Mouse (Mus musculus) right cerebral cortex, adult 2 months (tissue): ENCODE results near the gene Cx3cr1.

ENCODE experiments used
- DNase-seq, 2 experiments: peaks; one replicate each; pipeline ENCODE4 v3.0.0; 2021 to 2022; ENCODE audit warnings: low spot score in 2 of 2

Gene Cx3cr1

DNA sequence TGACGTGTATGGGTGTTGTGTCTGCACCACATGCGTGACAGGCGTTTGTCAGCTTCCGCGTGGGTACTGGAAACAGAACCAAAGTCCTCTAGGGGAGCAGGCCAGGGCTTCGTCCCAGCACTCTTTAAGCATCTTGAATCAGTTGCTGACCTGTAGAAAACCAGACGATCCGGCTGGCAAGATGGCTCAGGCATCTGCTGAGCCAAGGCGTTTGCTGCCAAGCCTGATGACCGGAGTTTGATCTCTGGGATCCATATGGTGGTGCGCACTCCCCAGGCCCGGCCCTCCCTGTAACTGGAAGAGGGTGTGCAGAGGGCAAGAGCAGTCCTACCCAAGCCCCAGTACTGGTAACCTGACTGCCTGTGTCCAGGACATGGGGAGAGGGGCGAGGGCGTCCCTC, 127.8 kb downstream of the Cx3cr1 start:
- no peak for DNase-seq

DNA sequence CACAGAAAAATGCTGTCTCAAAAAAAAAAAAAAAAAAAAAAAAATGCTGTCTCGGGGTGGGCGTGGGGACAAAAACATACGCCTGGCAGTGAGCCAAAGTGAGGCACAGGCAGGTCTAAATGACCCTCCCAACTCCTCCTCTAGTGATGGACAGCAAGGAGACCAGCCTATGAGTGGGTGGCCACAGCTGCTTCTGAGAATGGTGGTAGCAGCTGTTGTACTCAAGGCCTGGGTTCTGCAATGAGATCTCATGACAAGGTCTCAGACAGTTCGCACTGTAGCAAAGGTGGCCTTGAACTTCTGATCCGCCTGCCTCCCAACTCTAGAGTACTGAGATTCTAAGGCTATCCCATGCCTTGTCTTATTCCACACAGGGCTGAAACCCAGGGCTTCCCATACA, 128.3 kb downstream of the Cx3cr1 start:
- no peak for DNase-seq

DNA sequence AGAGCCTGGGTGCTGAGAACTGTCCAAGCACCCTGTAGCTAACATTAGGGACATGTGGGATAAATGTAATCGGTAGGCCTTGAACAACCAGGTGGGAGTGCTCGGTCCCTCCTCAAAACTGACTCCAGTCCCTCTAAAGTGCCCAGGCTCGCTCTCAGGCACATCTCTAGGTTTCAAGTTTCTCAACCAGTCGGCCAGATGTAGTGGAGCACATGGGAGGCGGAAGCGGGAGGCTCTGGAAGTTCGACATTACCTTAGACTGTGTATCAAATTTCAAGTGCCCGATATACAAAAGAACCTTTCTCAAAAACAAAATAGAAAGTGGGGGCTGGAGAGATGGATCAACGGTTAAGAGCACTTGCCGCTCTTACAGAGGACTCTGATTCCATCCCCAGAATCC, 130.0 kb downstream of the Cx3cr1 start:
- DNase-seq, result no peak

DNA sequence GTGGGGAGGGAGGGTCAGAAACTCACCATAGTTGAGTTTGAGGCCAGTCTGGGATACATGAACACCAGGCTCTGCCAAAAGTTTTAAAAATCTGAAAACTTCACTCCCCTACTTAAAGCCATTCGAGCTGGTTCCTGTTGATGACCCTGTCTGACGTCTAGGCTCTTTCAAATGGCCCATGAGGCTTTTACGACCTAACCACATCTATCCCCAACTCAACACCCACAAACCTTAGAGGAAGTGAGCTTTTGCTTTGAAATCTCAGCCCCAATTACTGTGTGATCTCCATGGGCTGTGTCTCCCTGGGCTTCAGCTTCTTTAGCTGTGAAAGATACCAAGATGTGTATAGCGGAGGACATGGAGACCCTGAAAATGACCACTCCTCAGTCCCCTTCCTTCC, 131.2 kb downstream of the Cx3cr1 start:
- no peak for DNase-seq

DNA sequence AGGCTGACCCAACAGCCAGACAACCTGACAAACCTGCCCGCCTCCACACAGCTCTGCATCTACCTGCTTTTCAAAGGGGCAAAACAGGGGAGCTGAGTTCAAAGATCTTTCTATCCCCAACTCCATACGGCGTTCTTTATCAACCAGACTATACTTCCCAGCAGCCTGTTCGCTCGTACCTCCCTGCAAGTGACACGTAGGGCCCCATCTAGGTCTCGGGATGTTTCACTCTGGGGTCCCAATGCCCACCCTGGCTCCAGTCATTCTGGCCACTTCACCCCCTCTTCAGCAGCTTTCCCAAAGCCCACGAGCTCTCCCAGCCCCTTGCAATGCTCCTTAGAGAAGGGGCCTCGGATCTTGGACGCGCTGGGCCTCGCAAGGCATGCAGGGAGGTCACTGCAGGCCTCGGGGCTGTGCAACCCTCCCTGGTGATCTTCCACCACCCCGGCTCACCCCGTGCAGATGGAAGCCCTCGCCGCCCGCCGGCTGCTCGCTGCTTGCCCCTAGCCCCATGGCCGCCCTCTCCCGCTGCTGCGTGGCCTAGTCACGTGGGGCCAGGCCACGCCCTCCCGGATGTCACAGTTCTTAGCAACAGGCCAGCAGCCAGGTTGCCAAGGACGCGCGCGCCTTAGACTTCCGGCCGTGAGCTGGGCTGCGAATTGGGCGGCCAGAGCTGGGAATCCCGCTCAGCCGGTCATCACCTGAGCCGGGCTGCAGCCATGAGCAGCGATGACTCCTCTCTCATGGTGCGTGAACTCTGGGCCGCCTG, 132.5 kb downstream of the Cx3cr1 start, which contains the start of the genes Gorasp1 and Ttc21a:
Gene Gorasp1, minus strand, starts transcription at position 561 of the 769 bp plus-strand sequence.
Gene Ttc21a, plus strand, starts transcription at position 602 of the 769 bp plus-strand sequence.
- peak; percentile 92 to 97 for DNase-seq

DNA sequence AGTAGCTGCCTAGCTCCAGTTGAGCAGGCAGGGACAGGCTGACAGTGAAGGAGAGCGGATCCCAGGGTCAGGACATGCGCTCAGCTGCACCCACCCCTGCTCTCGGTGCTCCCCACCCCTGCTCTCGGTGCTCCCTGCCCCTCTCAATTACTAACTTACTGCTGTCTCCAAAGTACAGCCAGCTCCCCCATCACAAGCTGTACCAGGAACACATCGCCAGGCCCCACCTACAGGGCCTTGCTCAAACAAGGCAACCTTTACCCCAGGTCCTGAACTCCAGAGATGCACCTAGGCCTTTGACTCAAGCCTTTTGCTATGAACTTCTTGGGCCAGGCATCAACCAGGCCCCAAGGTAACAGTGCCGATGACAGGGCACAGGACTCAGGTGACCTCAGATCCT, 136.0 kb downstream of the Cx3cr1 start:
- DNase-seq, result no peak

DNA sequence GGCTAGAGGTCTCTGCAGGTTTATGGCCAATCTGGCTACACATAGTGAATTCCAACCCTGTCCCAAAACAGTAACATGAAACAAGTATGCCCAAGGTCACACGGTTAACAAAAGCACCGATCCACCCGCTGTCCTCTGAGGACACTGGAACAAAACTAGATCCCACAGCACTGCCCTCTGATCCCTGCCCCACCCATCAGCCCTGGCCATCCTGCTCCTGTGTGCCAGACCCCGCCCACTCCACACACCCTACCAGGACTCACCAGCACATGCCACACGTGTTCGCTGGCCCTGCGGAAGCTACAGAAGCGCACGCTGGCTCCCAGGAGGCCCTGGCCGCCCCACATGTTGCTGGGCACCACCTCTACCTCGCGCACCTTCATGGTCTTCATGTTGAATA, 137.3 kb downstream of the Cx3cr1 start:
- DNase-seq, result no peak

DNA sequence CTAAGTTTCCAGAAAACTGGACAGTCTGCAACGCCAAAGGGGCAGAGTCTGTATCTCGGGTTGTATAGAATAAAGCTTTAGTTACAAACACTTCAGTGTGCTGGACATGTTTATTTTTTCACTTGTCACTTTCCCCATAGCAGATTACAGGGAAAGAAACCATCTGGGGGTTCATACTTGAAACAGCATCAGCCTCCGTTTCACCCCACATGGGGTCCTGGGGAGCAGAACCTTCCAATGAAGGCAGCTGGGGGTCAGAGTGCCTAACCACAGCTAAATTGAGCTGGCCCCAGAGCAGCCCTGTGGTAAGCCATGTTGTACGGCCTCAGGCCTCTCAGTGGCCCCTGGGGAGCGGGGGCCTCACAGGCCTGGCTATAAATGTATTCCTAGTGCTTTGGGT, 143.2 kb downstream of the Cx3cr1 start:
- DNase-seq, result no peak

DNA sequence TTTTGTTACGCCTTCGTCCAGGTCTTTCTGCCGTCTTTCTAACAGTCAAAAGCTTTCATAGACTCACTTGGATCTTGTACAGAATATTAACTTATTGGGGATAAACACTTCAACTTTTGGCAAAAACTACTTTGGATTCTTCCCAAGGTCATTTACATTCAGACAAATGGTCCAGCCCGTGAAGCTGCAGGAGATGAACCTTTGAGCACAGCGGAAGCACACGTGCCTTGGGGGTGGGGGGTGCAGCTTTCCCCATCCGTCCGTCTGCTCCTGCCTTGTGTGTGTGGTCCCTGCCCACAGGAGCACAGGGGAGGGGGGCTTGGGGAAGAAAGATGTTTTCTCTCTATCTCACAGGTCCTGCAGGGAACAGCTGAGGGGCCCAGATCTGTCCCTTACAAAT, 143.9 kb downstream of the Cx3cr1 start:
- DNase-seq, result no peak

DNA sequence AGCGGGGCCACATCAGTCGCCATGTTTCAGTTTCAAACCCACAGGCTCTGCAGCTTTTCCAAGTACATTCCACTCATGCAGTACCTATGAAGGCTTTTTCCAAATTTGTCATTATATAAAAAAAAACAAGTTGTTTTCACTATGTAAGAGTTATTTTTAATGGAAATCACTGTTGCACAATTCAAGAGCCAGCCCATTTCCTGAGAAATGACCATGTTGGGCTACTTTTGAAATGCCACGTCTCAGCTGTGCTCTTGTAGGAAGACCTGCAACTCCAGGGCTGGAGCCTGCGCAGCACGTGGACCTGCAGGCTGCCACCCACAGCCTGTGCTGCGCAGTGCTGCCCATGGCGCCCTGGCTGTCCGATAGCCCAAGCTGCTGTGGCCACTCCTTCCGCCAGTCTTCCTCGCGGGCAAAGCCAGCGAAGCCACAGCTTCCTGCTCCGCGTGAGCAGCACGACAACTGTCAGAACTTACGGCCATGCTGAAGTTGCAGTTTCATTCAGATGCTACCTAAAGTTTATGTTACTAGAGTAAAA, 144.5 kb downstream of the Cx3cr1 start:
- DNase-seq, result no peak

DNA sequence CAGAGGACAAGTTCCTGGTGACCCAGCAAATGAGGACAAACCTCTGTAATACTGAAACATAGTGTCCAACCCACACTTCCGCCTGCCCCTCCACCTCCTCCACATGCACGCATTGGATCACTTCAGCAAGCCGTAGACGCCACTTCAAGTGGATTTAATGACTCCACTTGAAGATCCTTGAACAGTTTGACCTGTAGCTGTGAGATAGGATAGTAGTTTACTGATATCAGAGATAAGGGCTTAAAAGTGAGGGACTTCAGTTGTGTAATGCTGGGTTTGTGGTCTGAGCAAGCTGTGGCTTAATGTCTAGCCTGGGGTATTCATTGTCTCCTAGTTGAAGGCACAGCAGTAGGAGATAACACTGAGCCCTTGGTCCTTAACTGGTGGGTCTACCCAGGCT, 146.2 kb downstream of the Cx3cr1 start:
- DNase-seq, result no peak

DNA sequence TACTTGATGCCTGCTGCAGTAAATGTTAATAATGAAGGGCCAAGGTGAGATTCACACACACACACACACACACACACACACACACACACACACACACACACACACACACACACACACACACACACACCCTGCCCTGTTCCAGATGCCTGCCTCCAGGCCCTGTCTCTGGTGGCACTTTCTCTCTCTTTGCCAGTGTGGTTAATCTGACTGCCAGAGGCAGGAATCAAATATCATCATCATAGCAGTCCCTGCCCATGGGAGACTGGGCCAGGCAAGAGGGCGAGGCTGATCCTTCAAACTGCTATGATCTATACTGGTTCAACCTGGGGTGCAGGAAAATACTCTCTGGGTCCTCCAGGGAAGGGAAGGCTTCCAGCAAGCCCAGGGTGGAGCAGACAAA, 149.8 kb downstream of the Cx3cr1 start:
- no peak for DNase-seq

DNA sequence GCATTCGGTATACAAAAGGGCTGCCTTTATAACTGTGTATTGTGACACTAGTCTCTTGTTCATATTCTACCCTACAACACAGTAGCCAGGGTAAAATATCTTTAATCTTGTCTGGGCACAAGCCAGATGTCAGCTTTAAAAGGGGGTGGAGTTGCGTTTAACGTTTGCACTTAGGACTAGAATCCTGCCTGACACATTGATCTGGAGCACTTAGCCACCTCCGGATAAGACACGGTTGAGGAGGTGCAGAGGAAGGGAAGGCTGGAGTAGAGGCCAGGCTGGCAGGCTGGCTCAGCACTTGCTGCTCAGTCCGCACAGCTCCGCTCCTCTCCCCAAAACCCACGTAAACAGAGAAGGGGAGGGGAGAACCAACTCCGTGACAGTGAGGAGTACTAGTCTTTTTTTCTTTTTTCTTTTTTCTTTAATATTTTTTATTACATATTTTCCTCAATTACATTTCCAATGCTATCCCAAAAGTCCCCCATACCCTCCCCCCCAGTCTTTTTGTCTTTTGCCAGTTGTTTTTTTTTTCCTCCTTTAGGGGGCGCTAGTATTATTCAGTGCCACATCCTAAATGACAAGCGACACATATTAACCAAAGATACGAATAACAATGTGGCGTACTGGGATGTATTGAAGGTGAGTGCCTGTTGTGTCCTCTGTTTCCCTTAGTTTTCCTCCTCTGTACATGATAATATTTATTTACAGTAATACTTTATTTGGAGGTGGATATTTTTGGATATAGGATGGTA, 156.4 kb downstream of the Cx3cr1 start:
- no peak for DNase-seq

DNA sequence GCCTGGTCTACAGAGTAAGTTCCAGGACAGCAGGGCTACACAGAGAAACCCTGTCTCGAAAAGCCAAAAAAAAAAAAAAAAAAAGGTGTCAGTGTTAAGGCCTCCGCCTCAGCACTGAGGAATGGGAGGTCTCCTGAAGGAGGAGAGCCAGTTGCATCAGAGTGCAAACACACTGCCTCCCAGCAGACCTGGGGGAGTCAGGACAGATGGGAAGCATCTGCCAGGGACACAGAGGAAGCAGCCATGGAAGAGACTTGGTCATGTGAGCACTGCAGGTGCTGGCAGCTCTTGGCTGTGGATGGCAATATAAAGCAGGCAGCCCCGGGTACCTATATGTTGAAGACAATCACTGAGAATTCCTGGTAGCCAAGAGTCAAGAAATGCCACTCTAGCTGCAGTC, 159.7 kb downstream of the Cx3cr1 start:
- DNase-seq, result no peak

DNA sequence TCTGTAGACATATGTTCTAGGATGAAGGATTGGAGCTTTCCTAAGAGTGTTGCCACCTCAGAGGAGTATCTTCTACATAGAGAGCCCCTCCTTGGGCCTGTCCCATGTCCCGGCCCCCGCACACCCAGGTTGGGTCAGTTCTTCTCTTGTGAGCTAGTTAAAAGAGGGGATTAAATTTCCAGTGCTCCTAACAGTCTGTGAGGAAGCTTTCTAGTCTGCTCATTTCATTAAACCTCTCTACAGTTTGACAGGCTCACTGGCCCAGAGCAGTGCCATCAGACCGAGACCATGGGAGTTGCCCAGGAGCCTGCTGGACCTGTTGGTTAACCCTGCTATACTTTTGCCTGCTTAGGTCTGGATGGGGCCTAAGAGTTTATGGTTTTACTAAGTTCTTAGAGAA, 161.0 kb downstream of the Cx3cr1 start:
- no peak for DNase-seq

DNA sequence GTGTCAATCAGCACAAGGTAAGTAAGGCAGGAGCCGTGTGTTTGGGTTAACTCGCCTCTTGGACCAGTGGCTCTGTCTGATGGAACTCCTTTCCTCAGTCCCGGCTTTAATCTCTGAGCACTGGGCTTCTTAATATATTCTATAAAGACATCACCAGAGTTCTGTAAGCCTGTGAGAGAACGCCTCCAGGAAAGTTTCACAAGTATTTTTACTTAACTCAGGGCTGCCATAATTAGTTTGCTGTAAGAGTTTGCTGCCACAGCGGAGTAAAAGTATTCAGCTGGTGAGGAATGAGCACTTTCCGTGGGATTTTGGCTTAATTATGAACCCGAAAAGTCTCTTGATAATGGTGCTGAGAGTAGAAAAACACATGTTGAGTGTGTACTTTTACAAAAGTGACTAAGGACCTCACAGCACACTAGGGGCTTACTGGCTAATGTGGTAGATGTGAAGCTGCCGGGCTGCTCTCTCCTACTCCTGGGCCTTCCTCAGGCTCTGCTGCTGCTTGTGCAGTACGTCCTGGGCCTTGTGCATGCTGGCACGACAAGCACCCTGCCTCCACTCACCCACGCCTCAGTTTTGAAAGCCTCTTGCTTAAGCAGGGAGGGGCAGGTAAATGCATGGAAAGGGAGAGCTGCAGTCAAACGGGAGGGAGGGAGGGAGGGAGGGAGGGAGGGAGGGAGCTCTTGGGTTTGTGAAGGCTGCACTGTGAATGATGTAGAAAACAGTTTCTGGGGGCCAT, 167.1 kb downstream of the Cx3cr1 start:
- DNase-seq, result no peak

DNA sequence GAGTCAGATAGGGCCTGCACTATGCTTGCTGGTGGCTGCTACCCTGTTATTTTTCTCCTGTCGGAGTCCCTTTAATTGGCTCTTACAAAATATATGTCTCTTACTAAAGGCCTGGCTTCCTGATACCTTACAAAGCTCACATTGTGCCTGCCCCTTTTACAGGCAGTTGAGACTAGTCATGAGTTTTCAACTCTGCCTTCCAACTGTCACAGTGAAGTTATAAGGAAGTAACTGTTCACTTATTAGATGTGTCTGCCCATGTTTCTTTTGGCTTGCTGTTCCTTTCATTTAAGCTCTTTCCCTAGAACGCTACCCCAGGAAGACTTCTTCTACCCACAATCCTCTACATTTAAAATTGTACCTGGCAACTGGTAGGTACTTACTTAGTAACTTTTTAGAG, 170.2 kb downstream of the Cx3cr1 start:
- no peak for DNase-seq

DNA sequence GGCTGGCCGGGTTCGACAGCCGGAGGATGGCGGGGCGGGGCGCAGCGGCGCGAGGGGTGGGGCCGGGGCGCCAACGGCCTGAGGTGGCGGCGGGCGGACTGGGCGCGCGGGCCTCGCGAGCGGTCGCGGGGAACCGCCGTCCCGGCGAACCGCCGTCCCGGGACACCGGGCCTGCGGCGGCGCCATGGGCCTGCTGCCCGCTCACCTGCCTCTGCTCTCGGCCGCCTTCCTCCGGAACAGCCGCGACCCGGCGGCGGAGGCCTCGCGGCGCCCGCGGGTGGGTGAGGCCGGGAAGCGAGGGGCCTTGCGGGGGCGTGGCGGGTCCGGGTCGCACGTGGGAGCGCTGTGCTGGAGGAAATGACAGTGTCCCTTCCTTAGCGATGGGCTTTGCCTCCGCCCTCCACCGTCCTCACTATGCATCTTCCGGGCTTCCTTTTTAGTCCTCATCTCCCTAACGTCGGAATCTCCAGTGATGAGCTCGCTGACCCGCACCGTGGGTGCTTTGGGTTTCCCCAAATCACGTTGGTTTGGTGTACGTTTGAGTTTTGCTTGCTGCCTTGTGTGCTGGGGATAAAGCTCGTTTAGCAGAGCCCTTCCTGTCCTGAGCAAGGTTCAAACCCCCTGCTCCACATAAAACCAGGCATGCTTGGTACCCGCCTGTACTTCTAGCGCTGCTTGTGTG, 174.5 kb downstream of the Cx3cr1 start:
- DNase-seq, result peak in 1 of 2 experiments; percentile 29

DNA sequence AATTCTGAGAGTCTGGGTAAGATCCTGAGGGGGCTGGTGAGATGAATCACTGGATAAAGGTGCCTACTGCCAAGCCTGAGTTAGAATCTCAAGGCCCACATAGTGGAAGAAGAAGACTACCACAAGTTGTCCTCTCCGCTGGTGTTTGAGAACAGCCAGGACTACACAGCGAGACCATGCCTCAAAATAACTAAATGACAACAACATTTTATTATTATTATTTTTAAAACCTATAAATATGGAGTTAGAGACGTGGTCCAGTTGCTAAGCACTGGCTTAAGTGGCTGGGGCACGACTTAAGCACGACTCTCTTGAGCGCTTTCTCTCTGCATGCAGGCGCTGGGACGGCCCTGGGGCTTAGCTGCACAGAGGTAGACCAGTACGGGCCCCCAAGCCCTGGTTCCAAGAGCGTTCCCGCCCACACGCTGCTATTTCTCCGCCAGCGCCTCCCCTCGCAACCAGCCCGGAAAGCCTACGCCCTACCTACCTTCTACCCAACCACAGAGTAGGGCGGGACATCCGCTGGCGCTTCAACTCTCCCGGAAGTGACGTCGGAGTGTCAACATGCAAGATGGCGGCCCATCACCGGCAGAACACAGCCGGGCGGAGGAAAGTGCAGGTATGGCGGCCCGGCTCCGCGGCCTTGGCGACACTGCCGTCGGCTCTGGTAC, 175.2 kb downstream of the Cx3cr1 start, which contains the start of gene Wdr48:
Gene Wdr48, plus strand, starts transcription at position 540 of the 671 bp plus-strand sequence.
- DNase-seq, result peak; percentile 98 to 99

DNA sequence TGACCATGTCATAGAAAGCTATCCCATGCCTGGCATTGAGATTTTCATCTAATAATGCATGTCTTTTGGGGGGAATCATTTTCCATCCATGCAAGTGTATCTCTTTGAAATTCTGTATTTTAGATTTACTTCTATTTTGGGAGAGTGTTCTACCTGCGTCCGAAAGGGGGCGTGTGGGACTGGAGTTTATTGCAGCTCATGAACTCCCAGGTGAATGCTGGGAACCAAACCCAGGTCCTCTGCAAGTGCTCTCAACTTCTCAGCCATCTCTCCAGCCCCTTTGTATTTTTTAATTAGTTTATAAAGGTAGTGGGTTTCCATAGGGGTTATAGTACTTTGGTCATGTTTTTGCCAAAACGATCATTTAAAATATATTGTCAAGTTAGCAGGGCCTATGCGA, 175.8 kb downstream of the Cx3cr1 start:
- DNase-seq, result no peak

DNA sequence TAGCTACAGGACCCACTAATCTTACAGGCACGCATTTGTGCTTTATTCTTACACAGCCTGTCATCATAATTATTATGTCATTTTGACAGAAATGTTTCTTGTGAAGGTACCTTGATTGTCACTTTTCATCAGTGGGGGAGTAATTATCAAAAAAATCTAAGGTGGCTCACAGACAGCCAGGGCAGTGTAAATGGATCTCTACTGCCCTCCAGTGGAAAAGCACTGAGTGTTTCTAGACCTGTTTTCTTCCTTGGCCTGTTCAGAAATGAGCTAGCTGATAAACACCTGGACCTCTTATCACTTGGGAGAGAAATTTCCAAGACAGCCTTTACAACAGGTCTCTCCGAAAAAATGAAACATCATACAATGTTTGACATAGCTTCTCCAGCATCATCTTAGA, 179.0 kb downstream of the Cx3cr1 start:
- peak in 1 of 2 experiments; percentile 57 for DNase-seq
